Mouse (Mus musculus): ENCODE measurements around the gene Hdgfl3. TPM values are rescaled to one million over a fixed set of nuclear protein-coding genes. Genes with fewer than 3 reads are reported as not detected.
A peak's percentile ranks its signal among the peaks of the same experiment; 100 is the strongest.

The Hdgfl3 gene
- total RNA-seq, 2 experiments from 2014 or later = 71.9 to 73.0 TPM

- peak in 1 of 2 experiments; percentile 23 for DNase-seq (ENCODE audit: low spot score in 2 of 2)
- intact Hi-C loops (cut with DNase I) = loop anchor here (1.0 to 10.0 kb wide), 3 partner anchors 32 to 254 kb away; partner anchors contain the start of genes 3110040N11Rik and Btbd1
Observed at GRCm38 (mm10) chr7:81860996-81861395, 73.3 kb downstream of the Hdgfl3 start.

GRCm38 (mm10) chr7:81860071-81860470 is 74.2 kb downstream of the Hdgfl3 start:
- intact Hi-C loops (cut with DNase I) = loop anchor here (1.0 to 10.0 kb wide), 3 partner anchors 31 to 255 kb away; partner anchors contain the start of genes 3110040N11Rik and Btbd1
- DNase-seq (ENCODE audit: low spot score in 2 of 2) = peak; percentile 54 to 73

- intact Hi-C loops (cut with DNase I) = no loop called here
- peak in 1 of 2 experiments; percentile 47 for DNase-seq (ENCODE audit: low spot score in 2 of 2)
Observed at GRCm38 (mm10) chr7:81858968-81859721, 75.1 kb downstream of the Hdgfl3 start, which contains the start of gene Tm6sf1. TSS of gene Tm6sf1 (plus strand) at chr7:81859001.

- intact Hi-C loops (cut with DNase I) = no loop called here
- DNase-seq (ENCODE audit: low spot score in 2 of 2) = no peak
Observed at GRCm38 (mm10) chr7:81858236-81858635, 76.0 kb downstream of the Hdgfl3 start.

GRCm38 (mm10) chr7:81856221-81856620 is 78.1 kb downstream of the Hdgfl3 start:
- intact Hi-C loops (cut with DNase I) = no loop called here
- no peak for DNase-seq (ENCODE audit: low spot score in 2 of 2)

- intact Hi-C loops (cut with DNase I) = no loop called here
- no peak for DNase-seq (ENCODE audit: low spot score in 2 of 2)
Observed at GRCm38 (mm10) chr7:81855694-81856093, 78.6 kb downstream of the Hdgfl3 start, which contains the start of gene Gm10160. TSS of gene Gm10160 (minus strand) at chr7:81855794.

GRCm38 (mm10) chr7:81854568-81855307 is 79.5 kb downstream of the Hdgfl3 start:
- peak in 1 of 2 experiments; percentile 50 for DNase-seq (ENCODE audit: low spot score in 2 of 2)
- intact Hi-C loops (cut with DNase I) = no loop called here

- intact Hi-C loops (cut with DNase I) = no loop called here
- DNase-seq (ENCODE audit: low spot score in 2 of 2) = no peak
Observed at GRCm38 (mm10) chr7:81851706-81852105, 82.6 kb downstream of the Hdgfl3 start.

- intact Hi-C loops (cut with DNase I) = no loop called here
- no peak for DNase-seq (ENCODE audit: low spot score in 2 of 2)
Observed at GRCm38 (mm10) chr7:81850171-81850570, 84.1 kb downstream of the Hdgfl3 start.

GRCm38 (mm10) chr7:81849633-81850032 is 84.6 kb downstream of the Hdgfl3 start:
- no peak for DNase-seq (ENCODE audit: low spot score in 2 of 2)
- intact Hi-C loops (cut with DNase I) = no loop called here

- no peak for DNase-seq (ENCODE audit: low spot score in 2 of 2)
- intact Hi-C loops (cut with DNase I) = no loop called here
Observed at GRCm38 (mm10) chr7:81849214-81849613, 85.1 kb downstream of the Hdgfl3 start.

- intact Hi-C loops (cut with DNase I) = no loop called here
- DNase-seq (ENCODE audit: low spot score in 2 of 2) = no peak
Observed at GRCm38 (mm10) chr7:81847777-81848176, 86.5 kb downstream of the Hdgfl3 start.

GRCm38 (mm10) chr7:81847010-81847409 is 87.3 kb downstream of the Hdgfl3 start:
- intact Hi-C loops (cut with DNase I) = no loop called here
- no peak for DNase-seq (ENCODE audit: low spot score in 2 of 2)

GRCm38 (mm10) chr7:81846008-81846407 is 88.3 kb downstream of the Hdgfl3 start:
- intact Hi-C loops (cut with DNase I) = no loop called here
- no peak for DNase-seq (ENCODE audit: low spot score in 2 of 2)

GRCm38 (mm10) chr7:81845313-81845712 is 89.0 kb downstream of the Hdgfl3 start:
- DNase-seq (ENCODE audit: low spot score in 2 of 2) = no peak
- intact Hi-C loops (cut with DNase I) = no loop called here

- intact Hi-C loops (cut with DNase I) = no loop called here
- no peak for DNase-seq (ENCODE audit: low spot score in 2 of 2)
Observed at GRCm38 (mm10) chr7:81844801-81845200, 89.5 kb downstream of the Hdgfl3 start.

- DNase-seq (ENCODE audit: low spot score in 2 of 2) = no peak
Observed at GRCm38 (mm10) chr7:81843903-81844302, 90.4 kb downstream of the Hdgfl3 start.

GRCm38 (mm10) chr7:81842998-81843397 is 91.3 kb downstream of the Hdgfl3 start:
- intact Hi-C loops (cut with DNase I) = no loop called here
- no peak for DNase-seq (ENCODE audit: low spot score in 2 of 2)

More at GRCm38 (mm10) chr7:81843903-81844302, 90.4 kb downstream of the Hdgfl3 start:
- intact Hi-C loops (cut with DNase I) = no loop called here

GRCm38 (mm10) chr7:81842141-81842540 is 92.1 kb downstream of the Hdgfl3 start:
- intact Hi-C loops (cut with DNase I) = no loop called here
- no peak for DNase-seq (ENCODE audit: low spot score in 2 of 2)

- intact Hi-C loops (cut with DNase I) = no loop called here
- DNase-seq (ENCODE audit: low spot score in 2 of 2) = no peak
Observed at GRCm38 (mm10) chr7:81841439-81841838, 92.8 kb downstream of the Hdgfl3 start.
